Mouse (Mus musculus): ENCODE measurements around the gene St3gal4.
"Not testable (repeated sequence)": the region's sequence is repeated elsewhere in the genome, so short reads cannot be mapped to it uniquely, and the experiment has no call there.

Gene St3gal4

DNA sequence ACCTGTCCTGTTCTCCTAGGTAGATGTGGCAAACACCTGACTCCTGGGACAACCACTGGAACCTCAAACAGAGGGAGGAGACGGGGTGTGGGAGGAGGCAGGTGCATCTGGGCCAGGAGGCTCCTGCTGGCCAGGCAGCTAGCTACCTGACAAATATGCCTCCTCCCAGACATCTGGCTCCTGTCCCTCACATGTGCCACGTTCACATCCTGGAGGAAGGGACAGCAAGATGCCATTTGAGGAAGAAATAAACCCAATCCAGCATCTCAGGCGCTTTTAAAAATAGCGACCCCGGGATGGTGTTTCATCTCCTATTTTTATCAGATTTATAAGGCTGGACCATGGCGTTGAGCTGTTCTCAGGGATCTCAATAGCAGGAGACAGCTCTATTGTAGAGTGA is at the start of gene St3gal4:
St3gal4 (minus strand) TSS at position 101 of the 400 bp plus-strand sequence.
- no peak for DNase-seq (ENCODE audit: low spot score)

GRCm38 (mm10) chr9:35166798-35167635 is 47.9 kb upstream of the St3gal4 start:
- no peak for DNase-seq (ENCODE audit: low spot score)

- DNase-seq (ENCODE audit: low spot score): no peak
Observed at GRCm38 (mm10) chr9:35166144-35166797, 47.2 kb upstream of the St3gal4 start.

DNA sequence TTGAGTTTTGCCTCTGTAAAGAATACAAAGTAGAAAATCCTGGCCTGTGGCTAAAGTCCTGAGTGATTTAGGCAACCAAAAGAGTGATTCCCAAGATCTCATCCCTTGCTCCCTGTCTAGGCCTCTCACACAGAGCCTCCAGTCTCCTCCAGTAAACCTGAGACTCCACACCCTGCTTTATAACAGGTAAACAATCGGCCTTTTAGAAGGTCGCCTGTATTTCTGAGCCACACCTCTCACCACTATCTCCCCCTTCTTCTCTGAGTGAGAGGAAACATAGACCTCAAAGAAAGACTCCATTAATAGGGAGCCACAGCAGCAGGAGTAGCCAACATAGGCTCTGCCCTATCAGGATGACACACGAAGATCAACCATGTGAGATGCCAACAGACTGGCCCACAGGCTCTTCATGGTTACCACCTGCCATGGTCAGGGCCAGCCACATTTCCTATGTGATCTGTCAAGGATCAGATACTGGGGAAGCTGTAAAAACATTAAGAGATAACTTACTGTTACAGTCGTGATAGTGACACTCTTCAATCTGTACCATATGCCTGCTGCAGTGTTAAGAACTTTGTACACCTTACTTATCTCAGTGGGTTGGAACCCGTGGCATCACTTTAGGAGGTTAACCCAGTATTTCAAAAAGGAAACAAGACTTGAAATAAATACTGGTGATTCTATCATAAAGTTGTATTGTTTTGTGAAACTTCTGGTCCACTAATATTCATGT is 45.2 kb upstream of the St3gal4 start:
- no peak for DNase-seq (ENCODE audit: low spot score)

GRCm38 (mm10) chr9:35163011-35163690 is 44.1 kb upstream of the St3gal4 start:
- no peak for DNase-seq (ENCODE audit: low spot score)

DNA sequence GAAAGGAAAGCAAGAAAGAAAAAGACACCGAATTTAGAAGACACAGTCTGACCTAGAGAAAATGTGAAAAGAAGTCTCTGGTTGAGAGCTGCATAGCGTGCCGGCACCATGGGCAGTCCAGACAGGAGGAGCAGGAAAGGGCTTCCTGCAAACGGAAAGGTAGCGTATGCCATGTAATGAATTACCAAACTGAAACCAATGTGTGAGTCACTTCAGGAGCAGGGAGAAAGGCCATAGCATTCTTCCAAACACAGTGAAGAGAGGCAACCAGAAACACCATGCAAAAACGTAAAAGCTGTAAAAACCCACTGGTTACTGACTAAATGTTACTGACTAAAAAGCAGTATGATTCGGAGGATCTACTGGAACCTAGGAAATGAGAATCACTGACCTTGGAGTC is 42.7 kb upstream of the St3gal4 start:
- no peak for DNase-seq (ENCODE audit: low spot score)

DNA sequence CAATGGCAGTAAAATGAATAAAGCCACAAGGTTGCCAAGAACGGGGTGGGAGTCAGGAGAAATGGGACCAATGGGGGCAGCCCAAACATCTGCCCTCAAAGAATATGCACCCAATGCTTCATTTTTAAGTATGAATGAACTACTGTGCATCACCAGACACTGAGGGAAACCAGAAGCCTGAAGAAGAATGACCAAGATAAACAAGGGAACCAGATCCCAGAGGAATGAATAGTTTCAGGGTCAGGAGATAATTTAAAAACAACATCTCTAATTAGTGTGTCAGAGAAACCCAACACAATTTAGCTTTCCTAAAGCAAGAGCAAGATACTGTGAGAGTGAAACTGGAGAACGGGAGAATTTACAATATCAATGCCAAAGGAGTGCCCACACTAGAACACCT is 41.6 kb upstream of the St3gal4 start:
- DNase-seq (ENCODE audit: low spot score): no peak

- DNase-seq (ENCODE audit: low spot score): no peak
Observed at GRCm38 (mm10) chr9:35158477-35158876, 39.4 kb upstream of the St3gal4 start.

- DNase-seq (ENCODE audit: low spot score): no peak
Observed at GRCm38 (mm10) chr9:35156862-35157261, 37.8 kb upstream of the St3gal4 start.

DNA sequence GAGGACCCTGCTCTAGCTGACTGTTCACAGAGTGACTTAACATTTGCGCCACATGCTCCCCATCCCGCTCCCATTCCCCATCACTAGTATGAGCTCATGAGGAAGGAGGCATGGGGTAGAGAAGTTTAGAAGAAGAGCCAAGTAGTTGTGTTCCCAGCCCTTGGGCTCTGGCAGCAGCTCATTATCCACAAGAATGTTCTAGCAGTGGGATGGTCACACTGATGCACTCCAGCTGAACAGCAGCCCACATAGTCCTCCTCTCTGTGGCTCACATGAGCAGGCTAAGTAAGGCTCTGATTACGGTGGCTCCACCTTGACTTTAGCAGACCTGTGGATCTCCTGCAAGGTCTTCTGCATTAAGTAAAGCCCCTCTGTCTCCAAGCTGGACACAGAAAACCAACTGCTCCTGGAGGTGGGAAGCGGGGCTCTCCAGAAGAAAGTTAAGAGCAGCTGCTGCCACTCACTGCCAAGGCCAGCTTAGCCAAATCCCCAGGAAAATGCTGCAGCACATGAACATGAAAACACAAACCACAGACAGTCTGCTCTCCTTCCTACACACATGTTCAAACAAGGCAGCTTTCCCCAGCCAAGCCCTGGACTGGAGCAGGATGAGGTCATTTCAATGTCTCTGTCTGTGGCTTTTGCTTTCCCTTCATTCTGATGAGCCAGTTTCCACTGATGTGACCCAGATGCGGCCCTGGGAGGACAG is 37.1 kb upstream of the St3gal4 start:
- no peak for DNase-seq (ENCODE audit: low spot score)

DNA sequence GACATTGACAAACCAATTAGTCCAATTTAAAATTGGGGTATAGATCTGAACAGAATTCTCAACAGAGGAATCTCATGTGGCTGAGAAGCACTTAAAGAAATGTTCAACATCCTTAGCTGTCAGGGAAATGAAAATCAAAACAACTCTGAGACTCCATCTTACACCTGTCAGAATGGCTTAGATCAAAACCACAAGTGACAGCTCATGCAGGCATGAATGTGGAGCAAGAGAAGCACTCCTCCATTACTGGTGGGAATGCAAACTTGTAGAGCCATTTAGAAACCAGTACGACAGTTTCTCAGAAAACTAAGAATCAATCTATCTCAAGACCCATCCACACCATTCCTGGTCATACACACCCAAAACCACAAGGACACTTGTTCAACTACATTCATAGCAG is 33.9 kb upstream of the St3gal4 start:
- DNase-seq (ENCODE audit: low spot score): no peak

GRCm38 (mm10) chr9:35148822-35149221 is 29.8 kb upstream of the St3gal4 start:
- not testable (repeated sequence) for DNase-seq (ENCODE audit: low spot score)

- DNase-seq (ENCODE audit: low spot score): not testable (repeated sequence)
Observed at GRCm38 (mm10) chr9:35147261-35147660, 28.2 kb upstream of the St3gal4 start.

DNA sequence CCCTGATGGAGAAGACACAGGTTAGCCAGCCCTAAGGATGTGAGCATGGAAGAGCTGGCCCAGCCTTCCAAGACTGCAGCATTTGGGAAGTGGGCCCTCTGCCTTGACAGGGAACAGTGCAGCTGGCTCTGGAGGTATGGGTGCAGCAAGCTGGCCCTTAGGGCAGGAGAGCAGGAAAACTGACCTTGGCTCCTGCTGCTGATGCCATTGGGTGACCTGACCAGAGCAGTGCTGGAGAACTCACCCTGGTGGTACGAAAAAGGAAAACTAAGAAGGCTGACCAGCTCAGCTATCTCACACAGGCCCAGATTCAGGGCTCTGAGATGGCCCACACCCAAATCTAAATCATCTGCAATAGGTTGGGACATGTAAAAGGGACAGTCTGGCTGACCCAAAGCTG is 26.8 kb upstream of the St3gal4 start:
- DNase-seq (ENCODE audit: low spot score): no peak

DNA sequence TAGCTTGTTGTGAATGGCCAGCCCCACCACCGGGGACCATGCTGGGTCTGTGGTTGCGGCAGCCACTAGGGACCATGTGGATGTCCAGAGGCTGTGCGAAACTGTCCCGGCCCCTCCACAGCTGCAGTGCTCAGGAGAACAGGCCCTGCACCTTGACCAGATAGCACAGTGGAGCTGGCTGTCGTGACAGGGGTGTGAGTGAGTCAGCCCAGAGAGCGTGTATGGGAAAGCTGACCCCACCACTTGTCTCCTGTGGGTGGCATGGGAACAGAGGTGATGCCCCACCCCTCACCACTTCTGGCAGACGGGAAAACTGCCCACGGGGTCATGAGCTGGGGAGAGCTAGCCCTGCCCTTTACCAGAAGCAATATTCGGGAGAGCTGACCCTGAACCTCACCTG is 26.1 kb upstream of the St3gal4 start:
- DNase-seq (ENCODE audit: low spot score): no peak

- DNase-seq (ENCODE audit: low spot score): no peak
Observed at GRCm38 (mm10) chr9:35142221-35142620, 23.2 kb upstream of the St3gal4 start.

DNA sequence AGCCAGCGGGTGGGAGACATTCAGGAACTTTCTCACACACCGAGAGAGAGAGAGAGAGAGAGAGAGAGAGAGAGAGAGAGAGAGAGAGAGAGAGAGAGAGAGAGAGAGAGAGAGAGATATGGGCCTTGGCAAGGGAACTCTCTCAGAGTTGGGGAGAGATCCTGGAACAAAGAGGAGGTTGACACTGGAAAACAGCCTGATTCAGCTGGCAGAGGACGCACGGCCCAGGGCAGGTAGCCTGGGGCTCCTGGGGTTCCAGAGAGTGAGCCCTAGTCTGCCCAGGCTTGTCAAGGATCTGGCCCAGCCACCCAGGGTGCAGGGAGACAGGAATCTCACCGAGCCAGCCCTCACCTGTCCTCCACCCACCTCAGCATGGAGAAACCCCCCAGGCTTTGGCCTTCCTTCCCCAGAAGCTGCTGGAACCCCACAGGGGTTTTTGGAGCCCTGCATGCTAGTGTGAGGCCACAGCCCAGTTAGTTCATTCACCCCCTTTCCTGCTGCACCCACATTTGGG is 20.2 kb upstream of the St3gal4 start:
- DNase-seq (ENCODE audit: low spot score): no peak

- DNase-seq (ENCODE audit: low spot score): no peak
Observed at GRCm38 (mm10) chr9:35138029-35138428, 19.0 kb upstream of the St3gal4 start.

- DNase-seq (ENCODE audit: low spot score): no peak
Observed at GRCm38 (mm10) chr9:35135575-35135974, 16.5 kb upstream of the St3gal4 start.

GRCm38 (mm10) chr9:35131637-35132397 is 12.7 kb upstream of the St3gal4 start:
- no peak for DNase-seq (ENCODE audit: low spot score)

DNA sequence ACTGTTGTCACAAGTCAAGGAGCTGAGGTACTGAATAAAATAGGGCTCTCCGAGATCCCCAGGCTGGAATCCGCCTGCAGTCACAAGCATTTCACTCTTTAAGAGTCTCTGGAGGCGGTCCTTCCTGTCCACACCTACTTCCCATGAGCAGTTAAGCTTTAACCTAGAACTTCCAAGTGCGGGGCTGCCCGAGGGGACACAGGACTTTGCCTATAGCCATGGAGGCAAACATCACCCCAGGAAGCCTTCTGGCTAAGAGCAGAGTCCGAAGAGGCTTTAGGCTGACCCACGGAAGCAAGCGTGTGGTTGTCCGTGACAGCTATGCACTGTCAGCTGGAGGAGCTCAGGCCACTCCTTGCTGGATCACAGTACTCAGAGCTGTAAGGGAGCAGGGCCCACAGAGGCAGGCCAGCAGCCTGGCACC is 9.9 kb upstream of the St3gal4 start:
- no peak for DNase-seq (ENCODE audit: low spot score)
